Mouse (Mus musculus): Measurements from ENCODE around the gene Tgtp1. TPM values are rescaled to one million over a fixed set of nuclear protein-coding genes. Genes with fewer than 3 reads are reported as not detected.
"Not testable (repeated sequence)": the region's sequence is repeated elsewhere in the genome, so short reads cannot be mapped to it uniquely, and the experiment has no call there.

The Tgtp1 gene
- 5.2 and 5.4 TPM in 2 replicates for polyA plus RNA-seq (2015; fragmentation: Nextera tagmentation; extraction: Ambion mirVana)

DNA sequence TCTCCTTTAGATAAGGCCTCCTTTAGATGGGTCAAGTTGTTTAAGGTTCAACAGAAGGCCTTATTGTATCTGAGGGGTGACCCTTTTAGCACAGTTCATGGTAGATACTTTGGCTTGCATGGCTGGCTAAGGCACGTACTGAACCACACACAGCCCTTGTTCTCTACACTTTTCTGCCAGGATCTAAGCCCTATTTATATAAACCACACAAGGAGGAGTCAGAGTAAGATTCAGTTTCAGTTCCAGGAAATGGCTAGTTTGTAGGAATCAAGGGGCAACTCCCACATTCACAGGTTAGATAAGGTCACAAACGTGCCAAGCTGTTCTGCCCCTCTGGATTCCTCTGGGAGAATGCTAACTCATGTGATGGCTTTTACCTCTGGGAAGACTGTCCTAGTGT, at the start of gene Tgtp1:
Gene Tgtp1 (minus strand): TSS at position 155 of the 400 bp plus-strand sequence.
- H3K36me3 ChIP-seq (ENCODE audit: control insufficient read depth, insufficient read depth); H3K4me1 ChIP-seq (replicated peaks; ENCODE audit: control insufficient read depth, insufficient read depth, low read length); H3K4me2 ChIP-seq (replicated peaks; ENCODE audit: low read depth); H3K9ac ChIP-seq (ENCODE audit: low read depth, low read length); H3K27ac ChIP-seq (ENCODE audit: low read depth, low read length); H3K9me3 ChIP-seq (ENCODE audit: control insufficient read depth); ATAC-seq; H3K4me3 ChIP-seq (ENCODE audit: low read depth, low read length); H3K27me3 ChIP-seq (replicated peaks; ENCODE audit: control insufficient read depth, insufficient read depth, low read length): not testable (repeated sequence)
- 30% methylated on average over 2 of the region's 2 CpGs for WGBS

DNA sequence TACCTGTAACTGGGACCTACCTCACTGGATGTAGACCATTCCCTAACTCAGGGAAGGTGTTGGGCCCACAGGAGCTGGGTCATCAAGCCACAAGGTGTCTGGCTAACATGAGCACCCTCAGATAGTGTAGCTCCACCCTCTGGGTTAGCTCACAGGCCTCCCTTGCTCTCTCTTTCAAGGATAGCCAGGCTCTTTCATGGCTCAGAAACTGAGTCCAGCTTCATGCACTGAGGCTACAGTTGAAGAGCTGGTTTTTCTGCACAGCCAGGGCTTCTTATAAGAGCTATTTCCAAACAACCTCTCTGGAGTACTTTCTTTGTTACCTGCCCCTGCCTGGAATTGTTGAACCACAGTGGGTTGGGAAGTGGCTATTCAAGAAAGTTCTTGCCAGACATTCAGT, 18.1 kb upstream of the Tgtp1 start:
- not testable (repeated sequence) for H3K9ac ChIP-seq (ENCODE audit: low read depth, low read length); H3K4me3 ChIP-seq (ENCODE audit: low read depth, low read length); H3K27ac ChIP-seq (ENCODE audit: low read depth, low read length); H3K36me3 ChIP-seq (ENCODE audit: control insufficient read depth, insufficient read depth); H3K27me3 ChIP-seq (replicated peaks; ENCODE audit: control insufficient read depth, insufficient read depth, low read length); ATAC-seq; H3K4me1 ChIP-seq (replicated peaks; ENCODE audit: control insufficient read depth, insufficient read depth, low read length); H3K9me3 ChIP-seq (ENCODE audit: control insufficient read depth); H3K4me2 ChIP-seq (replicated peaks; ENCODE audit: low read depth)

DNA sequence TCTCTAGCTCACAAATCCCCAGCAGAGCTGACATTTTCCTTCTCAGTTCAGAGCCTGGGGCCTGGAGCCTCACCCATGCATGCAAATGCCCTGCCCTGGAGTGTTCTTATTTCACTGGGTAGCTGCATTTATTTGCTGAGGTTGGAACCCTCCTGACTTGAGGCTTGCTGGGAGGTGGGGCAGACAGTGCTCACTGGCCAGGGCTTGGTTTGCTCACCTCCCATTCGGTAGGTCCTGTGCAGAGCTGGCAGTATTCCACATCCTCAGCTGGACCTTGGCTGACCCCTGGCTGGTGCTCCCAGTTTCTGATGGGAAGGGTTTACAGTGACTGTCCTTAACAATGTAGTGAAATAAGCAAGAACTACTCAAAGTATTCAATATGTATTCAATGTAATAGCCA, 12.8 kb upstream of the Tgtp1 start:
- ATAC-seq; H3K9ac ChIP-seq (ENCODE audit: low read depth, low read length); H3K9me3 ChIP-seq (ENCODE audit: control insufficient read depth); H3K36me3 ChIP-seq (ENCODE audit: control insufficient read depth, insufficient read depth); H3K27ac ChIP-seq (ENCODE audit: low read depth, low read length); H3K4me2 ChIP-seq (replicated peaks; ENCODE audit: low read depth); H3K4me3 ChIP-seq (ENCODE audit: low read depth, low read length); H3K4me1 ChIP-seq (replicated peaks; ENCODE audit: control insufficient read depth, insufficient read depth, low read length); H3K27me3 ChIP-seq (replicated peaks; ENCODE audit: control insufficient read depth, insufficient read depth, low read length): not testable (repeated sequence)
- whole genome bisulfite sequencing = 20% methylated on average over 1 of the region's 1 CpGs

DNA sequence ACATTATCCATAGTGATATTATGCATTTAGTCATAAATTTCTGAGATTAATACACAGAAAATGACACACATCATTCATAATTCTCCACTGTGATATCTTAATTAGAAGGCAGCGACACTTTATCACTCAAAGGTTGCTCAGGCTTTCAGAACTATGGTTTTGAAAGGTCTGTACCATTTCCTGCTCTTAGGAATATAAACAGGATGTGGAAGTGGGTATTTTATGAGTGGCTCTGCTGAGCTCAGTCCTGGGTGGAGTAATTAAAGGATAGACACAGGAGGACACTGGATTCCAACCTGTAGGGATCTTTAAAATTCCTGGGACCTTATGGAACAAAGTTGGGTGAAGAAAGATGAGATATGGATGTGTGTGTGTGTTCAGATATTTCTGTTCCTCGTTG, 12.3 kb upstream of the Tgtp1 start:
- 59% methylated on average over 2 of the region's 2 CpGs for WGBS
- not testable (repeated sequence) for H3K9ac ChIP-seq (ENCODE audit: low read depth, low read length); H3K36me3 ChIP-seq (ENCODE audit: control insufficient read depth, insufficient read depth); ATAC-seq; H3K4me1 ChIP-seq (replicated peaks; ENCODE audit: control insufficient read depth, insufficient read depth, low read length); H3K27me3 ChIP-seq (replicated peaks; ENCODE audit: control insufficient read depth, insufficient read depth, low read length); H3K27ac ChIP-seq (ENCODE audit: low read depth, low read length); H3K4me2 ChIP-seq (replicated peaks; ENCODE audit: low read depth); H3K4me3 ChIP-seq (ENCODE audit: low read depth, low read length); H3K9me3 ChIP-seq (ENCODE audit: control insufficient read depth)

DNA sequence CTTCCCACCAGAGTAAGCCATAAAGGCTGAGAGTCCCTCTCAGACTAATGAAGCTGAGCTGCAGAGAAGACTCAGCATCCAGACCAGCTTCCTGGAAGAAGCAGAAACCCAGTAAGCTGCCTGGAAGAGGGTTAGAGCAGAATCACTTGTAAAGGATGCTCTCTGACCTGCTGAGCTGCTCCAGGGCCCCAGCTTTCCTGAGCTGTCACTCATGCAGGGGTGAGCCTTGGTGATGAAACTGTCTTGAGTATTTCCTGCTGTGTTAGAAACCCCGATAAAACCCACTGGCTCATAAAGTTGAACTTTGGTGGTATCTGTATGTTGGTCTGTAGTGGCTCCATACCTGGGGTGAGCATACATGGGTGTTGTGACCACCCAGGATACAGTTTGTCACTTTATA, 6.4 kb upstream of the Tgtp1 start:
- not testable (repeated sequence) for H3K4me2 ChIP-seq (replicated peaks; ENCODE audit: low read depth); H3K27ac ChIP-seq (ENCODE audit: low read depth, low read length); ATAC-seq; H3K9me3 ChIP-seq (ENCODE audit: control insufficient read depth); H3K4me3 ChIP-seq (ENCODE audit: low read depth, low read length); H3K36me3 ChIP-seq (ENCODE audit: control insufficient read depth, insufficient read depth); H3K4me1 ChIP-seq (replicated peaks; ENCODE audit: control insufficient read depth, insufficient read depth, low read length); H3K9ac ChIP-seq (ENCODE audit: low read depth, low read length); H3K27me3 ChIP-seq (replicated peaks; ENCODE audit: control insufficient read depth, insufficient read depth, low read length)
- WGBS = 67% methylated on average over 1 of the region's 1 CpGs

DNA sequence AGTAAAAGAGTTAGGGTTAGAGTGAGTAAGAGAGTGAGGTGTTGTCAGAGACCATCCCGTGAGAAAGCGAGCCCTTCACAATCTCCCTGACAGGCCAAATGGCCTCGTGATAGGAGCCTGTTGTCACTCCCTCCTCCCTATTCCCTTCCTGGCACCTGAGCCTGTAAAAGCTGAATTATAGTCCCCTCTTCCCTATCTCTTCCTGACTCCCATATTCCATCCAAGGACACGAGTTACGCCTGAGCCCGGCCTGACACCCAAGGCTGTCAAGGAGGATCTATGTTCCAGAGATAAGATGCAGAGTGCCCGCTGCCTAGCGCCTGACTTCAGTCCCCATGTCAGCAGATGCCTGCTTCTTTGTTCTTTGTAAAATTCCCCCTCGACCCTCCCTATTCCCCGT, 676 bp downstream of the Tgtp1 start:
- not testable (repeated sequence) for H3K4me2 ChIP-seq (replicated peaks; ENCODE audit: low read depth); H3K4me3 ChIP-seq (ENCODE audit: low read depth, low read length)
- WGBS = 34% methylated on average over 10 of the region's 10 CpGs

DNA sequence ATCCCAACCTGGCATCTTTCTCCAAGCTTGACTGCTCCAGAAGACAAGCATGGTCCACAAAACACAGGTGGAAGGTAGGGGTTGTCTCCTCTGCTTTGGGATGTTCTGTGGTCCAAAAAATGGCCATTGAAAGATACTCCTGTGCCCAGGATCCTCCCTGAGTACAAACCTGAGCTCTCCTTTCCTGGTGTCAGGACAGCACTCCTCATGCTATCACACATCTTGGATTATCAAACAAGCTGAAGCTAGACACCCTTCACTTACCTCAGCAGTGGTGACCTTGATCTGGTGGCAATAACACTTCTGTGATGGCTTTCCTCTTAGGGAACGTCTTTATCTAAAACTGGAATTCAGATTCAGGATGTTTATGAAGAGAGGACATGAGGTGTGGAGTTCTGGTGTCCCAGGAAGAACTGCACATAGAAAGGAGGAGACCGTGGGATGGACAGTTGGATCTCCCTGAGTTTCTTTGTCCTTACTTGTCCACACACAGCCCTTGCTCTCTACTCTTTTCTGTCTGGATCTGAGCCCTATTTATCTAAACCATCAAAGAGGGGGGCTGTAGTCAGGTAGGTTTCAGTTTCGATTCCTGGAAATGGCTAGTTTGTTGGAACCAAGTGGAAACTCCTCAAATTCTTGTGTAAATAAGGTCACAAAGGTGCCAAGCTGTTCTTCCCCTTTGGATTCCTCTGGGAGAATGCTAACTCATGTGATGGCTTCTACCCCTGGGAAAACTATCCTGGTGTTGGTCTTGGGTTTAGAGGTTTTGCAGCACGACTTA, 2.0 kb downstream of the Tgtp1 start, which contains the start of gene Gm12185:
Gene Gm12185 (minus strand): TSS at position 487 of the 781 bp plus-strand sequence.
- H3K4me3 ChIP-seq (ENCODE audit: low read depth, low read length); ATAC-seq; H3K27me3 ChIP-seq (replicated peaks; ENCODE audit: control insufficient read depth, insufficient read depth, low read length); H3K36me3 ChIP-seq (ENCODE audit: control insufficient read depth, insufficient read depth); H3K9me3 ChIP-seq (ENCODE audit: control insufficient read depth); H3K27ac ChIP-seq (ENCODE audit: low read depth, low read length); H3K4me2 ChIP-seq (replicated peaks; ENCODE audit: low read depth); H3K4me1 ChIP-seq (replicated peaks; ENCODE audit: control insufficient read depth, insufficient read depth, low read length); H3K9ac ChIP-seq (ENCODE audit: low read depth, low read length): not testable (repeated sequence)
- 45% methylated on average over 4 of the region's 4 CpGs for WGBS

More for the DNA sequence above, 676 bp downstream of the Tgtp1 start:
- not testable (repeated sequence) for H3K27me3 ChIP-seq (replicated peaks; ENCODE audit: control insufficient read depth, insufficient read depth, low read length); H3K36me3 ChIP-seq (ENCODE audit: control insufficient read depth, insufficient read depth); H3K27ac ChIP-seq (ENCODE audit: low read depth, low read length); H3K9ac ChIP-seq (ENCODE audit: low read depth, low read length); ATAC-seq; H3K9me3 ChIP-seq (ENCODE audit: control insufficient read depth); H3K4me1 ChIP-seq (replicated peaks; ENCODE audit: control insufficient read depth, insufficient read depth, low read length)

DNA sequence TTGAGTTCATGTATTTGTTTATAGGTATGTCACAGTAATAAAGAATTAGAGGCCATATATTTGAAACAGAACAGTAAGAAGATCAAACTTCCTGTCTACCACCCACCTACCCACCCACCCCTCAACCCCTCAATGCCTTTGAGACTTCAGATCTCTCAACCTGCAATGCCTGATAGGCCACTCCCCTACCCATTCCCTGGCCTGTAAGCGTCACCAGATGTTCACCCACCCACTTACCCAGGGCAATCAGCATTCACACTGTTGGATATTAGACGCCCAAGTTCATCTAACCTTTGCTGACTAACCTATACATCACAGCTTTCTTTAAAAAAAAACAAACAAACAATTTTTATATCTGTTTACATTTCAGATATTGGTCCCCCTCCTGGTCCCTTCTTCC, 4.0 kb downstream of the Tgtp1 start:
- H3K9me3 ChIP-seq (ENCODE audit: control insufficient read depth); ATAC-seq; H3K4me2 ChIP-seq (replicated peaks; ENCODE audit: low read depth); H3K4me1 ChIP-seq (replicated peaks; ENCODE audit: control insufficient read depth, insufficient read depth, low read length); H3K4me3 ChIP-seq (ENCODE audit: low read depth, low read length); H3K27me3 ChIP-seq (replicated peaks; ENCODE audit: control insufficient read depth, insufficient read depth, low read length); H3K36me3 ChIP-seq (ENCODE audit: control insufficient read depth, insufficient read depth); H3K27ac ChIP-seq (ENCODE audit: low read depth, low read length); H3K9ac ChIP-seq (ENCODE audit: low read depth, low read length): not testable (repeated sequence)
- 74% methylated on average over 1 of the region's 2 CpGs for WGBS

DNA sequence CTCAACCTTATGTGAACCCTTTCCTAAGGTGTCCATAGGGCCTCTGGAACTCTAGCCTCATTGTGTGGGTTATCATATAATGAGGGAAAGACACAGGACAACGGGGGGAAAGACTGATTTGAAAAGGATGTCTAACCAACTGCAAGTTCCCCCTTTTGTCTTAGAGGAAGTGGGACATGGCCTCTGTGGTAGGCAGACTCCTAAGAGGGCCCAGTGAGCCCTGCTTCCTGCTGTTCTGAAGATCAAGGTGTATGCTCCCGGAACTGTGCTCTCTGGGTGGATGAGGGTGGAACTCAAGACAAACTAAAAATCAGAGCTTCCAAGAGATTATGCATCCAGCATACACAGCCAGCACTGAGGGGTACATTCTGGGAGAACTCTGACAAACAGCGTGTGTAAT, 5.8 kb downstream of the Tgtp1 start:
- 74% methylated on average over 2 of the region's 3 CpGs for WGBS

More for the DNA sequence above, 5.8 kb downstream of the Tgtp1 start:
- not testable (repeated sequence) for H3K4me1 ChIP-seq (replicated peaks; ENCODE audit: control insufficient read depth, insufficient read depth, low read length); H3K4me2 ChIP-seq (replicated peaks; ENCODE audit: low read depth); H3K27ac ChIP-seq (ENCODE audit: low read depth, low read length); H3K27me3 ChIP-seq (replicated peaks; ENCODE audit: control insufficient read depth, insufficient read depth, low read length); H3K36me3 ChIP-seq (ENCODE audit: control insufficient read depth, insufficient read depth); H3K9me3 ChIP-seq (ENCODE audit: control insufficient read depth); H3K4me3 ChIP-seq (ENCODE audit: low read depth, low read length); ATAC-seq; H3K9ac ChIP-seq (ENCODE audit: low read depth, low read length)

All from intestine, postnatal 0 days (tissue).